Mouse (Mus musculus) left cerebral cortex, postnatal 36 days (tissue): Measurements from ENCODE around the gene Socs7. TPM values are rescaled to one million over a fixed set of nuclear protein-coding genes. Genes with fewer than 3 reads are reported as not detected.
A peak's percentile ranks its signal among the peaks of the same experiment; 100 is the strongest.

Experiments
- DNase-seq, 2 experiments: peaks; one replicate each; pipeline ENCODE4 v3.0.0; 2021 to 2022; ENCODE audit warnings: low spot score in 2 of 2, mixed read lengths in 1 of 2
- intact Hi-C: fragments of 180-260 bp; cut with DNase I; formaldehyde crosslinking; loops from one replicate; pipeline ENCODE4 v1.15.1; 2025
- total RNA-seq, 2 experiments: library from RNA; stranded (reverse); gene quantifications; 2 replicates each; pipeline ENCODE4 v1.2.3; 2021

Socs7 gene
- total RNA-seq, 2 experiments from 2014 or later: 78.0 to 87.2 TPM

DNA sequence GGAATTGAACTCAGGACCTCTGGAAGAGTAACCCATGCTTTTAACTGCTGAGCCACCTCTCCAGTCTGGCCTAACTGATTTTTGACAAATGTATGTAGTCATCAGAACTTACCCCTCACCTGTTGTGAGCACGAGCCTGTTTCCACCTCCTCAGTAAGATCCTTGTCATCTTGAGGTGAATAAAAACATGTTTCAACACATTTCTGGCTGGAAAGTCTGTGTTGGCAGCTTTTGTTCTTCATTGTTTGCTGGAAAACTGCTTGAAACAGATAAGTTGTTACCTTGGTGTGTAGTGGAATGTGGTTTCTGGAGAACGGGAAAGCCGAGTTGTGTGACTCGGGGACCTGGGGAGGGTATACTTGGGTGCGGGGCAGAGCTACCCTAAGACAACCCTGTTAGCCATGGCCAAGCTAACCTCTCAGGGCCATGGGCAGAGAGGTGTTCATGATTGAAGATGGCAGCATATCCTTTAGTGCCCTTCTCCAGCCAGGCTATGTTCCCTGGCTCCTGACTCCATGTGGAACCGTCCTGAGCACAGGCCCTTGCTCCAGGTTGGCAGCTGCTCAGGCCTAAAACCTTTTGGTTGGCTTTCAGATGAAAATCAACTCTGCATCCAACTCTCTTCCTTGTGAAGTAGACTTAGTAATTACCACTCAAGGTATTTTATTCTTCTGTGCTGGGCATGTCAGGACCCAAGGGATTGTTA lies 10.0 kb downstream of the Socs7 start:
- intact Hi-C loops: no loop called here
- DNase-seq: no peak

DNA sequence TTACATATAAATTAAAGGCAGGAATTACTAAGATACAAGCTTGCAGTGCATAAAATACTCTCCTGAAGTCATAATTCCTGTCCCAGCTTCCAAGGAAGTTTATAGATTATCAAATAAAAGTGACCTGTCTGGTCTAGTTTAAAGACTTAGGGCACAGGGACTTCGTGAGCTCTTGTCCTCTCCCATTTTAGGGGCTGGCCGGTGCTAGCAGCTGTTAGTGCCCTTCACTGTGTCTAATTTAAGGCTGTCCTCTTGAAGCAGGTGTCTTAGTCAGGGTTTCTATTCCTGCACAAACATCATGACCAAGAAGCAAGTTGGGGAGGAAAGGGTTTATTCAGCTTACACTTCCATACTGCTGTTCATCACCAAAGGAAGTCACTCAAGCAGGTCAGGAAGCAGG lies 11.1 kb downstream of the Socs7 start:
- DNase-seq: no peak
- intact Hi-C loops: no loop called here

DNA sequence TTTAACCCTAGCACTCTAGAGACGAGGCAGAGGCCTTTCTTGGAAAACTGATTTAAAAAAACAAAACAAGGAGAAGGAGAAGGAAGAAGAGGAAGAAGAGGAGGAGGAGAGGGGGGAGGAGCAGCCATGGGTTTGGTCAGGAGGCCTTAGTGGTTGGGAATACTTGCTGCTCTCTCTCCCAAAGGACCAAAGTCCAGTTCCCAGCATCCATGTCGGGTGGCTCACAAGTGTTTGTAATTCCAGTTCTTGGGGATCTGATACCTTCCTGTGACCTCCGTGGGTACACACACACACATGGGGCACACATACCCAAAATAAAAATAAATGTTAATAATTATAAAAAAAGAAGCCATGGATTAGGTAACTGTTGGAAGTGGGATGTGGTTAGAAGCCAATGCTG lies 17.7 kb downstream of the Socs7 start:
- intact Hi-C loops: no loop called here
- no peak for DNase-seq

DNA sequence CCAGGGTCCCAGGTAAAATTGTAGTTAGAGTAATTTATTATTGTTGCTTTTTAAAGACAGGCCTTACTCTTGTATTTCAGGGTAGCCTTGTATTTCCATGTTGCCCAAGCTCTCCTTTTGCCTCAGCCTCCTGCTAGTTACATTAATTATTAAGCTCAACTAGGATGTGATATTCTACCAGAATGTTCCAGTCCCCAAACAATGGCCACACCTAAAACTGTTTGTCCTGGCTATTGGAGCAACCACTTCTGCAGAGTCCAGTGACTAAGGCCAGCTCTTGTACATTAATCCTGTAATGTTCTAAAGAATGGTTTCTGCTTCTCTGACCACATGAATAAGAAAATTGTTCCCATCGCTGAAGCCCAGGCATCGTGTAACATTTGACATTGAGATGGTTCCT lies 20.7 kb downstream of the Socs7 start:
- intact Hi-C loops: no loop called here
- DNase-seq: no peak

DNA sequence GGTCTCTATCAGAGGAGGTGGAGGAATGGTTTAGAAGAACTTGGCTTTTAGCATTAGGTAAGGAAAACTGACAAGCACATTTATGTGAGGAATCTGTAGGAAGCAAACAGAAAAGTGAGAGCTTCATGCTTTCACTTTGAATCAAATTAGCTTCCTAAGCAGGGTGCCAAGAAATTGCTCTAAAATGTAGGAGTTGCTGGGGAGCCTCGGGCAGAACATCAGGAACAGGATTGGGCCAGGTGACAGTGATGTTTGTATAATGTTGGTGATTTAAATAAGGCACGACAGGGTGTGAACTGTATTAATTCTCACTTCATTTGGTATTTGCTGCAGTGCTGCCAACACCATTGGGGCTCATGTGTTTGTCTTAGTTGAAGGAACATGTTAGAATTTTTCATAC lies 21.4 kb downstream of the Socs7 start:
- intact Hi-C loops: no loop called here
- no peak for DNase-seq

DNA sequence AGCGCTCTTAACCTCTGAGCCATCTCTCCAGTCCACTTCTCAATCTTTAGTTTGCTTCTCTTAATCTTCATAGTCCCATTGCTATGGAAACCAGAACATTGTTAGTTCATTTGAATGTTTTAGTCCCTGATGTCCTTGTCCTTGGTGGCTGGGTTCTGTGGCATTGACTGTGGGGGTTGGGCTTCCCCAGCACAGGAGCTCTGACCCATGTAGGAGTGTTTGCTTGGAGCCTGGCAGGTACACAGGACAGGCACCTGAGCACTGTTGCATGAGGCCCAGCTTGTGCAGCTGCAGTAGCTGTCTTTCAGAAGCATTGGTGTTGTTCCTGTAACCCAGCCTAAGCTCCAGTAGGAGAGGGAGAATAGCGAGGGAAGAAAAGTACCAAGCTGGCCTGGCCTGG lies 25.5 kb downstream of the Socs7 start:
- intact Hi-C loops: no loop called here
- DNase-seq: no peak

DNA sequence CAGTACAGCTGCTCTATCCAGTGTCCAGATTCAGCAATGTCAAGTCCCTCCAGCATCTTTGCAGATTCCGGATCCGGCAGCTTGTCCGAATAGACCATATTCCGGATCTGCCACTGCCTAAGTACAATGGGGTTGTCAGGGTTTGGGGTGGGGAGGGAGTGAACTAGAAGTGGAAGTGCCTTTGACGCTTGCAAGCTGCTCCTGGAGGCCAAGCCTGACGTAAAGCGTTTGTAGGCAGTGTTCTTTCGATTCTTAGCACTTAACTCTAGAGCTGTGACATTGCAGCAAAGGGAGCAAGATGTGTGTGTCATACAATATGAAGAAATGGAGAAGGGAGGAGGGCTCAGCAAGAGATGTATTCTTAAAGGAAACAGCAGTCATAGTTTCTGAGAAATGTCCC lies 26.8 kb downstream of the Socs7 start:
- intact Hi-C loops: no loop called here
- no peak for DNase-seq

DNA sequence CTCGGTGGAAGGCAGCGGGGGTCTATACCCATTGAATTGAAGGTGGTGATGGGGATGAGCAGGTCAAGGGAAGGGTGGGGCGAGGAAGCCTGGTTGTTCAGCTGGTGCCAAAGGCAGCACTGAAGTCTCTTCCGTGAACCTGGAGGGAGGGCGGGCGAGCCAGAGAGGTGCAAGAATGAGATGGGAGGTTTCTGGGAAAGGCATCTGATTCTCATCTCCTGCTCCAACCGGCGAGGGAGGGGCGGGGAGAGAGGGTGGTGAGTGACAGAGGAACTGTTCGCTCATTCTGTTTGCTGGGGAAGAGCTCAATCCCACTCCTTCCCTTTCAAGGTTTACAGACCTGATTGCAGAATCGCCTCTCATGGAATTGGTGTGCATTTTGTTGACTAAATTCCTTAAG lies 31.3 kb downstream of the Socs7 start:
- intact Hi-C loops: no loop called here
- DNase-seq: peak in 1 of 2 experiments; percentile 43

DNA sequence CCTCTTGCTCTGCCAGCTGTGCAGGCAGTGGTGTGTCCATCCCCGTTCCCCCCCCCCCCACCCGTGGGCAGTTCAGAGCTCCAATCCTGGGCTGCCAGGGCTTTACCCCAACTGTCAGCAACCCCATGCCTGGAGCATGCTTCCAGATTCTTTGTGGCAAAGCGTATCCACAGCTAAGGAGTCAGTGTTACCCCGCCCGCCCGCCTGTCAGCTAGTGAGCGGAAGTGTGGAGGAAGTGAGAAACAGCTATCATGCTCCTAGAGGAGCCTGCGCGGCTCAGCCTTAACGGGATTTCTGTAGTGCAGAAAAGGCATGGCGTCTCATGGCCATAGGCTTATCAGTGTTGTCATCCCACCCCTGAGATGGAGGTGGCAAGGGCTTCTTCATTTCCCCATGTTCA lies 31.8 kb downstream of the Socs7 start:
- intact Hi-C loops: no loop called here
- peak; percentile 72 to 76 for DNase-seq

DNA sequence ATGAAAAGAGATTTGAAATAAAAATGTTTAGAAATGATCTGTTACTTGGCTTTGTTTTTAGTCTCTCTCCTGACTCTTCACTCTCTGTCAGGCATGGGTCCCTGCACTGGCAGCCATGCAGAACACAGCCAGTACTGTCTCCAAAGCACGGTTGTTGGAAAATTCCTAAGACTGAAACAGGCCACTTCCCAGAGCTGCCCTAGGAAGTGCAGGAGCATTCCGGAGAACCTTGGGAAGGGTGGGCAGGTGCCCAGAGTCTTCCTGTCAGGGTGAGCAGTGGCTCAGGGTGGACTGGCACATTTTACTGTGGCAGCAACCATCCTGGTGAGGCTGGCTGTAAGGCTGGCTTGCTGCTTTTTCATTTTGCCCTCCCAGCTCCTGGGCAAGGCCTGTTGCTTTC lies 36.2 kb downstream of the Socs7 start:
- intact Hi-C loops: no loop called here
- no peak for DNase-seq

DNA sequence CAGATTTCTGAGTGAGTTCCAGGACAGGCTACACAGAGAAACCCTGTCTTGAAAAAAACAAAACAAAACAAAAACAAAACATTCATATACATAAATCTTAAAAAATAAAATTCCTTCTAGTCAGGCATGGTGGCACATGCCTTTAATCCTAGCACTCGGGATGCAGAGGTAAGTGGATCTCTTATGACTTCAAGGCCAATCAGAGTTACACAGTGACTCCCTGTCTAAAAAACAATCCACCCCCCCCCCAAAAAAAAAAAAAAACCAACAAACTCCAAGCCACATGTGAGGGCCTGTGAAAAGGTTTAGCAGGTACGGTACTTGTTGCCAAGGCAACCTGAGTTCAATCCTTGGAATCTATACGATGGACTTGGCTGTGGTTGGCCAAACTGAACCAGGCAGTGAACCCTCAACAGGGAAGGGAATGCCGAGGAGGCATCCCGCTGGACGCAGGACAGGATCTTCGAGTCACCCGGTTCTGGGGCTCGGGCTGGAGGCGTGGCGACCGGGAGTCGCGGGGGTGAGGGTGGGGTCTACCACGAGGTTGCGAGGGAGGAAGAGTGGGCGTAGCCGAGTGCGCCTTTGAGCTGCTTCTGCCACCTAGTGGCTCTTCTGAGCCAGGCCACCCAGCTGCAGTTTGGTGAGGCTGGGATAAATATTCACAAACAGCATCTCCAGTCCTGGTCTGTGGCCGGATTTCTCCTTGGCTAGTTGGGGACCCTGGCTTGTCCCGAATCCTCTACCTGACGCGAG lies 37.8 kb downstream of the Socs7 start:
- peak; percentile 74 to 84 for DNase-seq
- intact Hi-C loops: loop anchor here (2.0 kb wide), 1 partner anchor 37 kb away; the partner anchor contains the start of gene Socs7

DNA sequence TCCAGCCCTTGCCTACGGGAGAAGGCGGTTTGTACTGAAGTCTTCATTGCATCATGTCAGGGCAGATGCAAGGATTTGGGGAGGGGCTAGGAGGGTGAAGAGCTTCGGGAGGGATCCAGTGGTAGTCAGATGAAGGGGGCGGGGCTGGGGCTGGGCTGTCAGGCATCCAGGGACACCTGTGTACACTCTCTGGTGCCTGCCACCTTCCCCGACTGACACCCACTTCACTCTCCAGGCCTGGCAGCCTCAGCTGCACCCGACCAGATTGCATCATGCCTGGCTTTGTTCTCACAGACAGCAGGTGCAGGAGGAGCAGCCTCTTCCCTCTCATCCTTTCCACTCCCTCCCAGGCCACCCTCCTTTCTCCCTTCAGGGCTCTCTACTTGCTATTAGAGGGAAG lies 38.7 kb downstream of the Socs7 start:
- DNase-seq: peak; percentile 70 to 74
- intact Hi-C loops: loop anchor here (2.0 kb wide), 1 partner anchor 38 kb away; the partner anchor contains the start of gene Socs7

DNA sequence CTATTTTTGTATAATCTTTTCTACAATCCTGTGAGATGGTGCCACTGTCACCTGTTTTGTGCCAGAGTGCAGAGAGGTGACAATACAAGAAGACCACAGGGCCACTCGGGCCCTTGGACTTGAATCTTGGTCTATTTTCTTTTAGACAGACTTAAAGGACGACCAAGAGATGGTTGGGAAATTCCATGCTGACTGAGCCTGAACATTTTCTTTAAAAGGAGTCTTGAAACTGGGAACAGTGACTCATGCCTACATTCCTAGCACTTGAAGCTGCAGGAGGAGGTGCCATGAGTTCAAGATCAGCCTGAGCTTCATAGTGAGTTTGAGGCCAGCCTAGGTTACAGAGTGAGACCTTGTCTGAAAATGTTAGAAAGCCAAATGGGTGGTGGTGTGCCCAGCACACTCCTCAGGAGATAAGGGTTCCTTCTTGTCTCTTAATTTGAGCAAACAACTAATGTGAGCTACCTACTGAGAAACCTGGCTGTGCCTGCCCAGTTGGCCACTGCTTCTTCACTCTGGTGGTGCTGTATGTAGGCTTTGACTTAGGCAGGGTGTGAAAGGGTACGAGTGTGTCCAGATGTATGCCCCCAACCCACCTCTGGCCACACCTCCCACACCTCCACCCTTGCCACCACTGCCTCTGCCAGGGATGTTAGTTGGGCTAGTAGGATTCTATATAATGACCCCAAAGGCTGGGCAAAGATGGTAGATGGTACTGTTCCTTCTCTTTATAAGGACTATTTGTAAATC lies 39.5 kb downstream of the Socs7 start:
- no peak for DNase-seq
- intact Hi-C loops: loop anchor here (2.0 kb wide), 1 partner anchor 39 kb away; the partner anchor contains the start of gene Socs7

DNA sequence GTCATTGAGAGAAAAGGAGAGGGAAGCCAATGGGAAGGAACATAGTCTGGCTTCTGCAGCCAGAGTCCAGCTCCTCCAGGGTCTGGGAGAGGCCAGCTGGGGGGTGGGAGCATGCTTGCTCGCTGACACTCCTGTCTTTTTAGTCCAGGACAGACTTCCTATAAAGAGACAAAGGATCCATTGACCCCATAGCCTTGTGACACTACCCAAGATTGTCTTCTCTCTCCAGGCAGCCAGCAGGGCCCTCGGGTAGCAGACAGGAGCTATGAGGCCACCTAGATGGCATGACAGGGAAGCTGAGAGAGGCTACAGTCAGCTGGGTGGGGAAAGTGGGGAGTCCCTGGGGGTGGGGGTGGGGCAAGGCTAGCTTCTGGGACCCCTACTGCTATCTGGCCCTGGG lies 40.4 kb downstream of the Socs7 start:
- intact Hi-C loops: no loop called here
- DNase-seq: no peak

DNA sequence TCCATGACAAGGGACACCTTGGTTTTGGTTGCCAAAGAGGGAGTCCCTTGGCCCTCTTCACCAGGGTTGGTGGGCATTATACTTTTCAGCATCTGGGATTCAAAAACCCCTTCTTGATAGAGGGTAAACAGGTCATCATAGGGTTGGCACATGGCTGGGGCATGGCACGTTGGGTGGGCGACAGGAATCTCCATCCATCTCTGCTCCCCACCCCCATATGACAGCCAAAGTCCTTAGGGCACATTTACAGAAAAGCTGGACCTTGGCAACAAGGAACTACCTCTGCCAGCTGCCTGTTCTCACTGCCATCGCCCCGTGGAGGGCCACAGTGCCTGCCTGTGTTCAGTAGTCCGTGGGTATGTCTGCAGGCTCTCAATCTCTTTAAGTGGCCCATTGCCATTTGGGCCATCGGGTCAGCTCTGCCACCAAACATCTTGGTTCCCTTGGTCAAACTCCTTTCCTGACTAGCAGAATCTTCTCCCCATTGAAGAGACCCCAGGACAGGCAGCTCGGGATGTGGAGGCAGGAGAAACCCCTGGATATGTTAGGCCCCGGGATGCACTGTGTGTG lies 41.3 kb downstream of the Socs7 start:
- no peak for DNase-seq
- intact Hi-C loops: no loop called here

DNA sequence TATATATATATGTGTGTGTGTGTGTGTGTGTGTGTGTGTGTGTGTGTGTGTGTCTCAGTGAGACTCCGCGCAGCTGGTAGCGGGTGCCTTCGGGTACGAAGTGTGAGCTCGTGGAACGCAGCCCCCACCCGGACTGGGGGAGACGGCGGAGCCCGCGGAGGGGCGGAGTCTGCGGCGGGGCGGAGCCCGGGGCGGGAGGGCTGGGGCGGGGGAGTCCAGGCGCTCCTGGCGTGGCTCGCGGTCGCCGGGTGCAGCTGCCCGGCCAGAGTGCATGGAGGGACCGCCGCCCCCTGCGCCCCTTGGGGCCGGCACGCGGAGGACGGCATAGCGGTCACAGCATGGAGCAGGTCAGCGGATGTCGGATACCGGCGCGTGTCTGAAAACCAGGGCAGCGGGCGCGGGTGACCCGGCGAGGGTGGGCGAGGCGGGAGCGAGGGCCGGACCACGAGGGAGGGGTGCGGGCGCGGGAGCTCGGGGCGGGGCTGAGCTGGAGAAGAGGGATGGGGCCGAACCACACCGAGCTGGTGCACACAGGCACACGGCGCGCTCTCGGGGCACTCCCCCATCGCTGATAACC lies 41.9 kb downstream of the Socs7 start:
- intact Hi-C loops: no loop called here
- DNase-seq: peak in 1 of 2 experiments; percentile 45

DNA sequence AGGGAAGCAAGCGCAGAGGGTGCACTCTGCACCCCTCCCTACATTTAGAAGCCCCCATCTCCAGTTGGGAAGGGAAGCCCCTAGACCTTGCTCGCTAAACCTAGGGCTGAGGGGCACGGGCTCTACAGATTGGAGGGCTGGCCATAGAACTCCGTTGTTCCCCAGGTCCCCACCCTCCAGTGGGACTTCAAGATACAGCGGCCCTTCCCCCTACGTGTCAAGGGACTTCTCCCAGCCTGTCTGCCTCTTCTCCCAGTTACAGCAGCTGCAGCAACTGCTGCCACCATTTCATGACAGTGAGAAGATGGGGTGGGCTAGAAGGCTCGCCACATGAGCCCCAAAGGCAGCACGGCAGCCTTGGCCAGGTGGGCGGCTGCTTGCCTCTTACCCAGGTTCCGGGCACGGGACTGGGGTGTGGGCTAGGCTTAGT lies 42.4 kb downstream of the Socs7 start:
- no peak for DNase-seq
- intact Hi-C loops: no loop called here

DNA sequence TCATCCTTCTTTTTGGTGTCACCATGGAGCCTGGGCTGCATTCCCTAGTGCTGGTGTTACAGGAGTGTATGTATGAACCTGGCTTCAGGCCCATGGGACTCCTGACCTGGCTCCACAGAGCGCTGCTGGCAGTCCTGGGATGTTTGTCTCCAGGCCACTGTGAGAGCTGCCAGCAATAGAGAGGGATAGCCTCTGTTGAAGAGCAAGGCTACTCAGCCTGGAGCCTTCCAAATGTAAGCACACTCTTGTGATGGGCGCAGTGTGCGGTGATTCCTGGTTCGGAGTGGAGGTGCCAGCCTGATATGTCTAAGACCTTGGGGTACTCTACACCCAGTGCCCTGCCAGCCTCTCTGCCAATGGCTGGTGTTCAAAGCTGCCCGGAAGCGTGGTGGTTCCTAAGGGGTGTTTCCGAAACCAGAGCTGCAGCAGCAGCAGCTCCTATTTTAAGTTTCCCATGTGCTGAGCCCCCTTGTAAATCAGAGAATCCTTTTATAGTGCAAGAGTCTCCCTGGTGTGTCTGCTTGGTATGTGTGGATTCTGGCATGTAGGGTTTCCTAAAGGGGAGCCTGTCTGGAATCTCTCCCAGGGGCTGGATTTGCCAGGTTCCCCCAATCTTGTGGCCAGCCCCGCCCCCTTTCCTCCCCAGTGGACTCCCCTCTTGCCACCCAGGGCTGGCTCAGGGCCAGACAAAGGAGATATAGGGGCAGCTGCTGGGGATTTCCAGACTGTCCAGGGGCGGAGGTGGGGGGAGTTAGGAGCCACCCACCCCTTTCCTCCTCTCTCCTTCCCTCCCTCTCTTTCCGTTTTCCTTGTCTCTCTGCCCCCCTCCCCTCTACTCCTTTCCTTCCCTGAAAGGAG lies 44.0 kb downstream of the Socs7 start:
- DNase-seq: no peak
- intact Hi-C loops: no loop called here

DNA sequence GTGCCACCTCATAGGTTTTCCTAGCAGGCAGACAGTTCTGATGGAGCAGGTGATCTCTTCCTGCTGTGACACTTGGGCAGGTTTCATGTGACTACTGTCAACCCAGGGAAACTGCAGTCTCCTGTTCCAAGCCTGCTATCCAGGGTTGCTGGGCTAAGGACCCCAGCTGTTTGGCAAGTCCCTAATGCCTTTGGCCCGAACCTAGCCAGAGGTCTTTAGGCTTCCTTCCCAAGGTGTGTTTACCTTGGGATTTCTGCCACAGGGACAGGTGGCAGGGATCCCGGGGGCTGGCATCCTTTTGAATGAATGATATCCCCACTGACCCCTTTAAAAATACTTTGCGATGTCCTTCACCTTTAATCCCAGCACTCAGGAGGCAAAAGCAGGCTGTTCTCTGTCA lies 45.1 kb downstream of the Socs7 start:
- no peak for DNase-seq
- intact Hi-C loops: no loop called here
